Mouse (Mus musculus) lung, embryonic 16.5 days (tissue): ENCODE results near the gene Ddx39b. TPM values are rescaled to one million over a fixed set of nuclear protein-coding genes. Genes with fewer than 3 reads are reported as not detected.

Experiments
- ATAC-seq: fragments of 200-750 bp; cut with Nextera tagmentation; 2 replicates; pipeline ENCODE4 v1.8.0; 2017; ENCODE audit warnings: low read depth, mild to moderate bottlenecking, moderate library complexity
- H3K27ac ChIP-seq: fragments of 300-500 bp; sonication (generic); 2 replicates; pipeline ENCODE4 v1.5.1; 2014; ENCODE audit warnings: mild to moderate bottlenecking, control low read depth, low read length
- H3K27me3 ChIP-seq: fragments of 300-500 bp; sonication (generic); 2 replicates; pipeline ENCODE4 v1.6.1; 2014; ENCODE audit warnings: low read depth, low read length, mixed read lengths; ENCODE audit not compliant: control insufficient read depth, insufficient read depth
- H3K36me3 ChIP-seq: fragments of 300-500 bp; sonication (generic); 2 replicates; pipeline ENCODE4 v1.6.1; 2014; ENCODE audit warnings: low read length; ENCODE audit not compliant: control insufficient read depth, insufficient read depth
- H3K4me1 ChIP-seq: fragments of 300-500 bp; sonication (generic); replicated peaks from 2 replicates; pipeline ENCODE4 v1.6.1; 2014; ENCODE audit warnings: low read length, mixed read lengths; ENCODE audit not compliant: control insufficient read depth, insufficient read depth
- H3K4me2 ChIP-seq: fragments of 300-500 bp; sonication (generic); 2 replicates; pipeline ENCODE4 v1.6.1; 2014; ENCODE audit warnings: low read depth, low read length, control low read depth
- H3K4me3 ChIP-seq: fragments of 300-500 bp; sonication (generic); 2 replicates; pipeline ENCODE4 v1.5.1; 2014; ENCODE audit warnings: mild to moderate bottlenecking, low read length, control low read depth
- H3K9ac ChIP-seq: fragments of 300-500 bp; sonication (generic); 2 replicates; pipeline ENCODE4 v1.6.1; 2014; ENCODE audit warnings: low read length, control low read depth
- H3K9me3 ChIP-seq: fragments of 300-500 bp; sonication (generic); 2 replicates; pipeline ENCODE4 v1.6.1; 2016; ENCODE audit warnings: low read length; ENCODE audit not compliant: control insufficient read depth
- WGBS: fragments of 180-500 bp; shearing (Covaris S2); extraction: QIAGEN DNeasy Blood & Tissue Kit; methylation state at CpG from one replicate; pipeline ENCODE4 v1.1.7; 2014; 5-methylcytosine and 5-hydroxymethylcytosine counted together
- polyA plus RNA-seq: library from polyadenylated mRNA; unstranded; fragments of >200 nt; fragmentation: Nextera tagmentation; extraction: Ambion mirVana; gene quantifications from 2 replicates; pipeline ENCODE4 v1.2.1, GENCODE M21; 2015

Ddx39b gene
- polyA plus RNA-seq, 1 experiment from 2014 or later, result 448 TPM

GRCm38 (mm10) chr17:35198946-35199345, 42.6 kb upstream of the Ddx39b start:
- Histone ChIP-seq H3K4me2 (no peak overlapping the region), H3K27ac (no peak overlapping the region), H3K27me3 (peaks cover 26% of the 10 kb centered on the region), H3K36me3 (no peaks in the 10 kb centered on the region), H3K9me3 (no peaks in the 10 kb centered on the region), H3K4me3 (no peak overlapping the region), H3K4me1 (peaks cover 8% of the 10 kb centered on the region), H3K9ac (no peak overlapping the region)
- ATAC-seq, result no peak
- WGBS, result 37% methylated on average over 8 of the region's 8 CpGs

GRCm38 (mm10) chr17:35200398-35200797, 41.1 kb upstream of the Ddx39b start:
- 73% methylated on average over 11 of the region's 11 CpGs for WGBS
- Histone ChIP-seq H3K4me2 (no peak overlapping the region), H3K36me3 (no peaks in the 10 kb centered on the region), H3K27me3 (peaks cover 19% of the 10 kb centered on the region), H3K4me3 (no peak overlapping the region), H3K27ac (no peak overlapping the region), H3K4me1 (0 out of 2 replicates have a peak, but pooled peaks cover 3% of the 10 kb centered on the region), H3K9ac (no peak overlapping the region), H3K9me3 (no peaks in the 10 kb centered on the region)
- ATAC-seq, result no peak; the same call in 1 of the 2 replicates

GRCm38 (mm10) chr17:35201128-35201527, 40.4 kb upstream of the Ddx39b start:
- no peak for ATAC-seq
- Histone ChIP-seq H3K4me2 (no peak overlapping the region), H3K27me3 (peaks cover 19% of the 10 kb centered on the region), H3K9me3 (no peaks in the 10 kb centered on the region), H3K27ac (no peak overlapping the region), H3K4me3 (no peak overlapping the region), H3K9ac (no peak overlapping the region), H3K4me1 (no peaks in the 10 kb centered on the region), H3K36me3 (no peaks in the 10 kb centered on the region)
- 52% methylated on average over 11 of the region's 11 CpGs for WGBS

GRCm38 (mm10) chr17:35201787-35202186, 39.8 kb upstream of the Ddx39b start, which contains the start of gene Tnf:
Gene Tnf, minus strand, starts transcription at chr17:35202007.
- H3K9me3 ChIP-seq, result no peaks in the 10 kb centered on the region
- H3K4me2 ChIP-seq, result no peak within 1 kb of the TSS; the same call in 1 of the 2 replicates
- H3K27me3 ChIP-seq, result peaks cover 19% of the 10 kb centered on the region
- no peak within 1 kb of the TSS for H3K4me3 ChIP-seq
- no peak within 1 kb of the TSS for H3K9ac ChIP-seq
- H3K4me1 ChIP-seq, result no peaks in the 10 kb centered on the region
- no peak within 1 kb of the TSS for H3K27ac ChIP-seq
- WGBS, result 31% methylated on average over 13 of the region's 13 CpGs
- ATAC-seq, result peak; percentile 34; the same call in 1 of the 2 replicates
- H3K36me3 ChIP-seq, result no peaks in the 10 kb centered on the region

- Histone ChIP-seq H3K9ac (no peak overlapping the region), H3K4me2 (no peak overlapping the region), H3K4me1 (no peaks in the 10 kb centered on the region), H3K4me3 (no peak overlapping the region), H3K36me3 (no peaks in the 10 kb centered on the region), H3K27me3 (peaks cover 19% of the 10 kb centered on the region), H3K27ac (no peak overlapping the region), H3K9me3 (no peaks in the 10 kb centered on the region)
- ATAC-seq, result no peak
- 82% methylated on average over 4 of the region's 4 CpGs for WGBS
Observed at GRCm38 (mm10) chr17:35202442-35202841, 39.1 kb upstream of the Ddx39b start.

- no peaks in the 10 kb centered on the region for H3K9me3 ChIP-seq
- H3K4me2 ChIP-seq, result no peak within 1 kb of the TSS
- no peaks in the 10 kb centered on the region for H3K4me1 ChIP-seq
- no peaks in the 10 kb centered on the region for H3K36me3 ChIP-seq
- H3K4me3 ChIP-seq, result no peak within 1 kb of the TSS
- no peak within 1 kb of the TSS for H3K9ac ChIP-seq
- ATAC-seq, result no peak
- no peak within 1 kb of the TSS for H3K27ac ChIP-seq
- WGBS, result 29% methylated on average over 20 of the region's 20 CpGs
- peaks cover 19% of the 10 kb centered on the region for H3K27me3 ChIP-seq
Observed at GRCm38 (mm10) chr17:35204494-35205379, 36.8 kb upstream of the Ddx39b start, which contains the start of gene Lta. Gene Lta, minus strand, starts transcription at chr17:35205351.

GRCm38 (mm10) chr17:35205380-35205769, 36.2 kb upstream of the Ddx39b start:
- 48% methylated on average over 10 of the region's 10 CpGs for WGBS
- H3K4me2 ChIP-seq, result no peak overlapping the region
- H3K4me1 ChIP-seq, result no peaks in the 10 kb centered on the region
- H3K36me3 ChIP-seq, result no peaks in the 10 kb centered on the region
- no peak for ATAC-seq
- H3K27me3 ChIP-seq, result peaks cover 19% of the 10 kb centered on the region
- H3K9me3 ChIP-seq, result no peaks in the 10 kb centered on the region
- no peak overlapping the region for H3K9ac ChIP-seq
- no peak overlapping the region for H3K27ac ChIP-seq
- no peak overlapping the region for H3K4me3 ChIP-seq

- Histone ChIP-seq H3K27ac (no peak overlapping the region), H3K9ac (no peak overlapping the region), H3K4me1 (no peaks in the 10 kb centered on the region), H3K36me3 (no peaks in the 10 kb centered on the region), H3K27me3 (0 out of 2 replicates have a peak, but pooled peaks cover 1% of the 10 kb centered on the region), H3K9me3 (no peaks in the 10 kb centered on the region), H3K4me3 (no peak overlapping the region), H3K4me2 (no peak overlapping the region)
- no peak for ATAC-seq
- 68% methylated on average over 12 of the region's 12 CpGs for WGBS
Observed at GRCm38 (mm10) chr17:35209785-35210535, 31.6 kb upstream of the Ddx39b start.

GRCm38 (mm10) chr17:35210593-35210992, 31.0 kb upstream of the Ddx39b start:
- Histone ChIP-seq H3K27ac (no peak overlapping the region), H3K4me3 (no peak overlapping the region), H3K4me2 (no peak overlapping the region), H3K36me3 (no peaks in the 10 kb centered on the region), H3K4me1 (no peaks in the 10 kb centered on the region), H3K9ac (no peak overlapping the region), H3K9me3 (no peaks in the 10 kb centered on the region), H3K27me3 (no peaks in the 10 kb centered on the region)
- 35% methylated on average over 3 of the region's 3 CpGs for WGBS
- no peak for ATAC-seq
